Mouse (Mus musculus): ENCODE measurements around the gene Mob4. TPM values are rescaled to one million over a fixed set of nuclear protein-coding genes. Genes with fewer than 3 reads are reported as not detected.

Gene Mob4
- polyA plus RNA-seq, 1 experiment from 2014 or later = 127 TPM

DNA sequence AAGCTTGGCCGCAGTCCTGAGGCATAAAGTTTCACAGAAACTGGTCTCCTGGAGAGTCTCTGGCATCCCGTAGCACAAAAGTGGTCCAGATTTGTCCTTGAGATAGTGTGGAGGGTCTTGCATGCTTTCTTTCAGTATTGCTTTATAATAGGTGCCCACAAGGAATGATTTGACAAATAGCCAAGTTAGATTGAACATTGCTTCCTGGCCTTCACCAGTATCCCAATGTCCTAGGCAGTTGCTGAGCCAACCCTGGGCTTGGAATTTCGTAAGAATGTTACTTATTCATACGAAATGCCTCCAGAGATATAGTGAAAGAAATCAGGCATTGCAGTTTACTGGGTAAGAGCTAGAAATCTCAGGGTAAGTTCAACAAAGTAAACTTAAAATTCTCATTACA lies 37.6 kb downstream of the Mob4 start:
- no peak overlapping the region for H3K27ac ChIP-seq (ENCODE audit: low read length)

DNA sequence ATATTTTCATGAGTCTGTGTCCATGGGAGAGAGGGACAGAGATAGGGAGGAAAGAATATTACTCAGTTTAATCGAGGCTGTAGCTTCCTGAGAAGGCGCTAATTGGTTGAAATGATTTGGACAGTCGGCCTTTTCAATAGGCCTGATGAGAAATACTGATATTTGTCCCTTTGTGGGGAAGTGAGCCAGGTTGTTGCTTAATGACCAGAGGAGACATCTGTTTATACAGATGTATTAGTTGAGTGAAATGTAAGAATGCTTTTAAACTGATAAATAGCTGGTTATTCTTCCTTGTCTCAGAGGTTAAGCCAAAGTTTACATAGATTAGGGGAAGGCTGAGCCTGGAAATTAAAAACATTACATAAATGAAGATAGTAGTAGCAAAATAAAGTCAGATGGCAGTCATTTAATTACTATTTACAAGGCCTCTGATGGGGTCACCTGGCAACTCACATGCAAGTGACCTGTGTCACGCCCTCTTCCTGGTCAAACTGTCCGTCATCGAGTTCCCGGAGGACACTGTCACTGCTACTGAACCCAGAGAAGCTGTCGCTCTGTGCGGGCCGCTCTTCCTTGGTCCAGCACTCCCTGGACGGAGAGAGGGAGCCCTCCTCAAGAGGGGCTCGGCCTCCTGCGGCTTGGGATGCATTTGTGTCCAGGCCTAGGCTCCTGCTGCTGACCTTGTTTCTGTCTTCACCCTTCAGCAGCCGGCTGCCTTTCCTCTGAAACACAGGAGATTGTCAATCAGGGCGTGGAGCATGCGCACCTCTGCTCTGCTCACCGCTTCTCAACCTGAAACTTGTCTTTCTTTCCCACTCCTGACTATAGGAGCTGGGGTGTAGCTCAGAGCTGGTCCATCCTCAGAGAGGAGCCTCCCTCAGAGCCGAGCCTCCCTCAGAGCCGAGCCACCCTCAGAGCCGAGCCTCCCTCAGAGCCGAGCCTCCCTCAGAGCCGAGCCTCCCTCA lies 40.6 kb downstream of the Mob4 start:
- no peak for ATAC-seq (replicated peaks; ENCODE audit: extremely low read depth, insufficient read depth, low FRiP score)
- Histone ChIP-seq H3K4me2 (ENCODE audit: low read depth, low read length) (peak overlapping the region; percentile 43), H3K36me3 (ENCODE audit: control insufficient read depth, insufficient read depth) (peaks cover 4% of the 10 kb centered on the region; the same call in 1 of the 2 replicates), H3K9me3 (replicated peaks; ENCODE audit: control insufficient read depth, low read length) (peaks cover 8% of the 10 kb centered on the region; the same call in 1 of the 2 replicates), H3K9ac (ENCODE audit: low read length) (peak overlapping the region; percentile 56; the same call in 1 of the 2 replicates), H3K27me3 (ENCODE audit: control insufficient read depth, insufficient read depth, low read length) (no peaks in the 10 kb centered on the region), H3K4me3 (ENCODE audit: low read length) (peak overlapping the region; percentile 34), H3K27ac (ENCODE audit: low read length) (0 out of 2 replicates have a peak overlapping the region, but pooled peaks have one; percentile 7), H3K4me1 (ENCODE audit: control insufficient read depth, insufficient read depth, low read length) (no peaks in the 10 kb centered on the region)
- WGBS = 60% methylated on average over 22 of the region's 22 CpGs

More for the DNA sequence above, 37.6 kb downstream of the Mob4 start:
- no peak for ATAC-seq (replicated peaks; ENCODE audit: extremely low read depth, insufficient read depth, low FRiP score)
- Histone ChIP-seq H3K4me1 (ENCODE audit: control insufficient read depth, insufficient read depth, low read length) (no peaks in the 10 kb centered on the region), H3K36me3 (ENCODE audit: control insufficient read depth, insufficient read depth) (peaks cover 4% of the 10 kb centered on the region; the same call in 1 of the 2 replicates), H3K9ac (ENCODE audit: low read length) (no peak overlapping the region), H3K4me2 (ENCODE audit: low read depth, low read length) (no peak overlapping the region), H3K9me3 (replicated peaks; ENCODE audit: control insufficient read depth, low read length) (peaks cover 8% of the 10 kb centered on the region; the same call in 1 of the 2 replicates), H3K27me3 (ENCODE audit: control insufficient read depth, insufficient read depth, low read length) (no peaks in the 10 kb centered on the region), H3K4me3 (ENCODE audit: low read length) (no peak overlapping the region)
- 92% methylated on average over 4 of the region's 4 CpGs for WGBS

DNA sequence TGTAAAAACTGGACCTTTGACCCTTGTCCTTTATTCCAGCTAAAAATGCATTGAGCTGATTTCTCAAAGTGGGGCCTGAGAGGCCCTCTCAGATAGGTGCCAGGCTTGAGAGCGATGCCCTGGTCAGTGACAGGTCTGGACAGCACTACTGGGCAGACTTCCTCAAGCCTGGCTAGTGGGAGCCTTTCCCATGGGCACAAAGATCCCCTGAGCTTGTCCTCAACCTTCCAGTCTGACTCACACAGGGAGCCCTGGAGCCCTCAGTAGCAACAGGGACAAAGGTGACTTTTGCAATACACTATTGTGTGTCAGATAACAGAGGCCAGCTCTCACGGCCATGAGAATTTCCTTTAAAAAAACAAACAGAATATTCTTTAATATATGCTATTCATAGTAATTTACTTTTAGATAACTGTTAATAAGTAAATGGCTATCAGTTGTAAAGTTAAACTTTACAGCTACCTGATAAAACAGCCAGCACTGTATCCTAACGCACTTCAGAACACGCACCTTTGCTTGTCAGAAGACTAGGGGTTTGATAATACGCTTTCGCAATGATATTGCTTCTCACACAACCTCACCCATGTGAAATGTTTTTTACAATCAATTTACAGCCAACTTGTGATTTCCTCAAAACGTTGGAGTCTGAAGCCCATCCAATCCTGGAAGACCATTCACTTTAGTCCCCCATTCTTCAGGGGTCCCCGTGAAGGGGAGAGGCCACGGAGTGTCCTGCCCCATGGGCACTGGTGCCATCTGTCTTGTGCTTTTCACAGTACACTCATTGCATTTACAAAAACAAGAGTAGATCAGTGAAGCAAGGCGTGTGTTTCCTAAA lies 42.9 kb downstream of the Mob4 start:
- 78% methylated on average over 10 of the region's 10 CpGs for WGBS
- H3K4me2 ChIP-seq (ENCODE audit: low read depth, low read length) = no peak overlapping the region
- ATAC-seq (replicated peaks; ENCODE audit: extremely low read depth, insufficient read depth, low FRiP score) = no peak
- H3K9ac ChIP-seq (ENCODE audit: low read length) = no peak overlapping the region
- H3K4me1 ChIP-seq (ENCODE audit: control insufficient read depth, insufficient read depth, low read length) = no peaks in the 10 kb centered on the region
- H3K9me3 ChIP-seq (replicated peaks; ENCODE audit: control insufficient read depth, low read length) = peaks cover 8% of the 10 kb centered on the region; the same call in 1 of the 2 replicates
- H3K4me3 ChIP-seq (ENCODE audit: low read length) = no peak overlapping the region
- H3K36me3 ChIP-seq (ENCODE audit: control insufficient read depth, insufficient read depth) = peaks cover 4% of the 10 kb centered on the region; the same call in 1 of the 2 replicates
- H3K27ac ChIP-seq (ENCODE audit: low read length) = no peak overlapping the region
- no peaks in the 10 kb centered on the region for H3K27me3 ChIP-seq (ENCODE audit: control insufficient read depth, insufficient read depth, low read length)

DNA sequence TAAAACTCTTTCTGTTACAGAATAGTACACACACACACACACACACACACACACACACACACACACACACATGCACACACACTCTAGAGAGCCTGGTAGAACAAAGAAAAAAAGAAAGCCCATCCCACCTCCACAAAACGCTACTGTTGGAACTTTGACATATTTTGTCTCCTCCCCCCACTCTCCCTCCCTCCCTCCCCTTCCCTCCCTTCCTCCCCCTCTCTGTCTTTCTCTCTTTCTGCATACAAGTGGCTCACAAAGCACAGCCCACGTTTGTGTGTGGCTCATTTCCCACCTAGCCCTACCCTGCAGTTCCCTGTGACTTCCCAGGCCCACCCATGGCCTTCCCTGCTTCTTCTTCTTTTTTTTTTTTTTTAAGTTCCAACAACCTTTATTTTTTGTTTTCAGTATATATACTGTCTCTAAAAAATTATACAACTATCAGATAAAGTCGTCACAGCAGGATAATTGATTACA lies 43.6 kb downstream of the Mob4 start:
- Histone ChIP-seq H3K27ac (ENCODE audit: low read length) (no peak overlapping the region), H3K4me3 (ENCODE audit: low read length) (no peak overlapping the region), H3K4me1 (ENCODE audit: control insufficient read depth, insufficient read depth, low read length) (no peaks in the 10 kb centered on the region), H3K4me2 (ENCODE audit: low read depth, low read length) (no peak overlapping the region), H3K9ac (ENCODE audit: low read length) (no peak overlapping the region), H3K9me3 (replicated peaks; ENCODE audit: control insufficient read depth, low read length) (0 out of 2 replicates have a peak, but pooled peaks cover 3% of the 10 kb centered on the region), H3K36me3 (ENCODE audit: control insufficient read depth, insufficient read depth) (no peaks in the 10 kb centered on the region; the same call in 1 of the 2 replicates), H3K27me3 (ENCODE audit: control insufficient read depth, insufficient read depth, low read length) (no peaks in the 10 kb centered on the region)
- WGBS = 46% methylated on average over 3 of the region's 3 CpGs
- no peak for ATAC-seq (replicated peaks; ENCODE audit: extremely low read depth, insufficient read depth, low FRiP score)

DNA sequence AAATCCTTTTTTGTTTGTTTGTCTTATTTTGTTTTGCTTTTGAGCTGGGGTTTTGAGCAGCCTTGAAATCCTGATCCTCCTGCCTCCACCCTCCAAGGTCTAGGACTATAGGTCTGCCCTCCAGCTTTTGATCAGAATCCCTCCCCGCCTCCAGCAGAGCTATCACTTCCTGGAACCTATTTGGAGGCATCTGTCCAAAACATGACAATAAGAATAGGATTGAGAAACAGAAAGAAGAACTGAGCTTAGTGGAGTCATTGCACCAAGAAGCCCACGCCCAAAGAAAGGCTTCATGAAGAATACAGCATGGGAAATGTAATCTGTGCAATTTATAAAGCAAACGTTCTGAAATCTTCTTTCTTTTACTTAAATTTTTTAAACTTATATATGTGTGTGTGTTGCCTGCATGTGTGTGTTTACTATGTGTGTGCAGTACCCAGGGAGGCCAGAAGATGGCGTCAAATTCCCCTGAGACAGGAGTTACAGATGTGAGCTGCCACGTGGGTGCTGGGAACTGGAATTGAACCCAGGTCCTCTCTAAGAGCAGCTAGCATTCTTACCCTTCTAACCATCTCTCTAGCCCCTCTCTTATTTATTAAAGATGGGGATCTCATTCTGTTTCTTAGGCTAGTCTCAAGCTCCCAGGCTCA lies 49.0 kb downstream of the Mob4 start:
- H3K36me3 ChIP-seq (ENCODE audit: control insufficient read depth, insufficient read depth) = peaks cover 19% of the 10 kb centered on the region
- no peak overlapping the region for H3K27ac ChIP-seq (ENCODE audit: low read length)
- no peaks in the 10 kb centered on the region for H3K27me3 ChIP-seq (ENCODE audit: control insufficient read depth, insufficient read depth, low read length)
- WGBS = 76% methylated on average over 5 of the region's 5 CpGs
- no peak overlapping the region for H3K4me2 ChIP-seq (ENCODE audit: low read depth, low read length)
- ATAC-seq (replicated peaks; ENCODE audit: extremely low read depth, insufficient read depth, low FRiP score) = no peak
- no peak overlapping the region for H3K9ac ChIP-seq (ENCODE audit: low read length)
- no peaks in the 10 kb centered on the region for H3K4me1 ChIP-seq (ENCODE audit: control insufficient read depth, insufficient read depth, low read length)
- H3K4me3 ChIP-seq (ENCODE audit: low read length) = no peak overlapping the region
- peaks cover 6% of the 10 kb centered on the region; the same call in 1 of the 2 replicates for H3K9me3 ChIP-seq (replicated peaks; ENCODE audit: control insufficient read depth, low read length)

DNA sequence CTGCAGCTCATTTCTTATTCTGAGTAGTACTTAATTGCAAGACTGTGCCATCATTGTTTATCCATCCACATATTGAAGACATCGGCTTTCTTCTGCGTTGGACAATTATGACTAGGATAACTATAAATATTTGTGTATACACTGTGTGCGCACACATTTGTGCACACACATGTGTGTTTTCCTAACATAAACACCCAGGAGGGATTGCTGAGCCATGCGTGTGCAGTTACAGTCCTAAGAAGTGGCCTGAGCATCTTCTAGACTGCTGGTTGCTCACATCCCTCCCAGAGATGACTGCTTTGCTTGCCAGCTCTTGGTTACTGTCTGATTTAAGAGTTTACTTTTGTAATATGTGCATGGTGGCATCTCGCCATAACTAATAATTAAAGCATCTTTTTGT lies 51.4 kb downstream of the Mob4 start:
- no peak for ATAC-seq (replicated peaks; ENCODE audit: extremely low read depth, insufficient read depth, low FRiP score)
- H3K4me1 ChIP-seq (ENCODE audit: control insufficient read depth, insufficient read depth, low read length) = peaks cover 2% of the 10 kb centered on the region; the same call in 1 of the 2 replicates
- H3K4me2 ChIP-seq (ENCODE audit: low read depth, low read length) = no peak overlapping the region
- H3K4me3 ChIP-seq (ENCODE audit: low read length) = no peak overlapping the region
- WGBS = 87% methylated on average over 5 of the region's 5 CpGs
- H3K27ac ChIP-seq (ENCODE audit: low read length) = no peak overlapping the region
- peaks cover 6% of the 10 kb centered on the region; the same call in 1 of the 2 replicates for H3K9me3 ChIP-seq (replicated peaks; ENCODE audit: control insufficient read depth, low read length)
- no peak overlapping the region for H3K9ac ChIP-seq (ENCODE audit: low read length)
- H3K36me3 ChIP-seq (ENCODE audit: control insufficient read depth, insufficient read depth) = peaks cover 19% of the 10 kb centered on the region
- H3K27me3 ChIP-seq (ENCODE audit: control insufficient read depth, insufficient read depth, low read length) = no peaks in the 10 kb centered on the region

DNA sequence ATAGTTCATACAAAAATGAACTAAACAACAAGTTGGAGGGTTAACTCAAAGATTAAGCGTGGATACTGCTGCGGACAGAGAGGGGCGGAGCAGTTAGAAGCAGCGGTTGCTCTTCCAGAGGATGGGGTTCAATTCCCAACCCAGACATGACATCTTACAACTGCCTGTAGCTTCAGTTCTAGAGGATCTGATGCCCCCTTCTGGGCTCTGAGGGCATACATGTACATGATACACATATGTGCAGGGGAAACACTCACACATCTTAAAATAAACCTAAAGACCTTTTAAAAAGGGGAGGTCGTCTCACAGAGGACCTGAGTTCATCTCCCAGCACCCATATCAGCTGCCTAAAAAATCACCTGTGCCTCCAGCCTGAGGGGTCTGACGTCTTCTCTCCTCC lies 54.7 kb downstream of the Mob4 start:
- peaks cover 2% of the 10 kb centered on the region; the same call in 1 of the 2 replicates for H3K4me1 ChIP-seq (ENCODE audit: control insufficient read depth, insufficient read depth, low read length)
- no peak overlapping the region for H3K9ac ChIP-seq (ENCODE audit: low read length)
- ATAC-seq (replicated peaks; ENCODE audit: extremely low read depth, insufficient read depth, low FRiP score) = no peak
- 82% methylated on average over 6 of the region's 6 CpGs for WGBS
- no peaks in the 10 kb centered on the region for H3K27me3 ChIP-seq (ENCODE audit: control insufficient read depth, insufficient read depth, low read length)
- no peak overlapping the region for H3K4me3 ChIP-seq (ENCODE audit: low read length)
- H3K36me3 ChIP-seq (ENCODE audit: control insufficient read depth, insufficient read depth) = peaks cover 15% of the 10 kb centered on the region; the same call in 1 of the 2 replicates
- H3K27ac ChIP-seq (ENCODE audit: low read length) = no peak overlapping the region
- H3K4me2 ChIP-seq (ENCODE audit: low read depth, low read length) = no peak overlapping the region
- no peaks in the 10 kb centered on the region for H3K9me3 ChIP-seq (replicated peaks; ENCODE audit: control insufficient read depth, low read length)

DNA sequence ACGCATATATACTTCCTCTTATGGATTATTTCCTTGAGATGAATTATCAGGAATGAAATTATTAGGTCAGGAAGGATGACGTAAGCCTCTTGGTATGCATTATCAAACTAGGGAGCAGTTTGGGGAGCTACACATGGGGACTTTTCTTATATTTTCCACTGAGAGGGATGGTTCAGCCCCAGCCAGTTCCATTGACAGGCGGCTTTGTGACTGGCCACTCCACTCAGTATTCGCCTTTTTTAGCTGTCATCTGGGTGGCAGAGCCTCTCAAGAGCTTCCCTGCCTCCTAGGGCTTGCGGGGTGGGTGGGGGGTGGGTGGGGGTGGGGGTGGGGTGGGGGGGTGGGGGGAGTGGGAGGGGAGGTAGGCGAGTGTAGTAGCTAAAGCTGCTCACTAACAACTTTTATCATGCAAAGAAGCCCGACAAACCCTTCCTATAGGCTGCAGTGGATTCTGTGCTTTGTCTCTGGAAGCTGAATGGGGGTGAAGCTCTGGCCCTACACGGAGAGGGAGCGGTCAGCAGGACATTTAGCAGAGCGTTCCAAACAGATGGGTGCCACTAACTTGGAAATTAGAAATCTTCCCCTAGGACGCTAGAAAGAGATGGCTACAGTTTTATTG lies 55.7 kb downstream of the Mob4 start:
- H3K4me2 ChIP-seq (ENCODE audit: low read depth, low read length) = no peak overlapping the region
- no peak overlapping the region for H3K4me3 ChIP-seq (ENCODE audit: low read length)
- no peak overlapping the region for H3K27ac ChIP-seq (ENCODE audit: low read length)
- H3K9ac ChIP-seq (ENCODE audit: low read length) = no peak overlapping the region
- H3K36me3 ChIP-seq (ENCODE audit: control insufficient read depth, insufficient read depth) = 0 out of 2 replicates have a peak, but pooled peaks cover 7% of the 10 kb centered on the region
- H3K4me1 ChIP-seq (ENCODE audit: control insufficient read depth, insufficient read depth, low read length) = peaks cover 2% of the 10 kb centered on the region; the same call in 1 of the 2 replicates
- H3K27me3 ChIP-seq (ENCODE audit: control insufficient read depth, insufficient read depth, low read length) = no peaks in the 10 kb centered on the region
- ATAC-seq (replicated peaks; ENCODE audit: extremely low read depth, insufficient read depth, low FRiP score) = no peak
- 24% methylated on average over 11 of the region's 11 CpGs for WGBS
- no peaks in the 10 kb centered on the region for H3K9me3 ChIP-seq (replicated peaks; ENCODE audit: control insufficient read depth, low read length)
